Mouse (Mus musculus) MEL (cell line): Measurements from ENCODE around the gene Tjp3. TPM values are rescaled to one million over a fixed set of nuclear protein-coding genes. Genes with fewer than 3 reads are reported as not detected.

Experiments used
- DNase-seq: peaks from one replicate; pipeline ENCODE4 v3.0.0; 2011; ENCODE audit warnings: low read depth, low spot score
- H3K27ac ChIP-seq: 2 replicates; pipeline ENCODE4 v1.5.1; 2012; ENCODE audit warnings: low read depth, mild to moderate bottlenecking, control low read depth, low read length, moderate library complexity; ENCODE audit not compliant: control insufficient read depth
- H3K27me3 ChIP-seq, 2 experiments: fragments of 150-350 bp in 1 of 2; sonication (generic) in 1 of 2; 2 replicates each; pipeline ENCODE4 v1.6.1; 2012; ENCODE audit warnings: low read length in 2 of 2, mild to moderate bottlenecking in 2 of 2, improper control_type of control experiment in 1 of 2, moderate library complexity in 1 of 2; ENCODE audit not compliant: insufficient read depth in 2 of 2, control insufficient read depth in 1 of 2
- H3K36me3 ChIP-seq, 2 experiments: 2 replicates each; pipeline ENCODE4 v1.6.1; 2012 to 2014; ENCODE audit warnings: low read length in 2 of 2, improper control_type of control experiment in 1 of 2, inconsistent platforms in 1 of 2, mild to moderate bottlenecking in 1 of 2; ENCODE audit not compliant: insufficient read depth in 2 of 2, control insufficient read depth in 1 of 2
- H3K4me1 ChIP-seq, 2 experiments: fragments of 150-350 bp in 1 of 2; sonication (generic) in 1 of 2; 2 replicates each; pipeline ENCODE4 v1.6.1; 2012; ENCODE audit warnings: low read length in 2 of 2, improper control_type of control experiment in 1 of 2, mild to moderate bottlenecking in 1 of 2; ENCODE audit not compliant: insufficient read depth in 2 of 2, control insufficient read depth in 1 of 2
- H3K4me3 ChIP-seq, 2 experiments: fragments of 150-350 bp in 1 of 2; sonication (generic) in 1 of 2; 2 replicates each; pipeline ENCODE4 v1.5.1; 2012; ENCODE audit warnings: low read depth in 2 of 2, low read length in 2 of 2, mild to moderate bottlenecking in 2 of 2, moderate library complexity in 2 of 2, control low read depth in 1 of 2, improper control_type of control experiment in 1 of 2; ENCODE audit not compliant: control insufficient read depth in 1 of 2, insufficient read depth in 1 of 2
- H3K79me2 ChIP-seq: 2 replicates; pipeline ENCODE4 v1.6.1; 2012; ENCODE audit warnings: mild to moderate bottlenecking, low read length, moderate library complexity; ENCODE audit not compliant: control insufficient read depth, poor library complexity, insufficient read depth
- H3K9ac ChIP-seq: 2 replicates; pipeline ENCODE4 v1.6.1; 2012; ENCODE audit warnings: low read depth, mild to moderate bottlenecking, control low read depth, low read length, moderate library complexity; ENCODE audit not compliant: control insufficient read depth, poor library complexity, severe bottlenecking
- H3K9me3 ChIP-seq: fragments of 150-350 bp; sonication (generic); replicated peaks from 2 replicates; pipeline ENCODE4 v1.6.1; 2012; ENCODE audit warnings: mild to moderate bottlenecking, low read length, improper control_type of control experiment, moderate library complexity; ENCODE audit not compliant: insufficient read depth
- BHLHE40 ChIP-seq: IDR thresholded peaks from 2 replicates; pipeline ENCODE4 v1.6.1; 2012; ENCODE audit warnings: low read depth, mild to moderate bottlenecking, inconsistent platforms, low read length, improper control_type of control experiment, borderline replicate concordance
- ELF1 ChIP-seq: IDR thresholded peaks from 2 replicates; pipeline ENCODE4 v1.6.1; 2014; ENCODE audit warnings: low read depth, mild to moderate bottlenecking, inconsistent platforms, low read length, improper control_type of control experiment, moderate library complexity
- GABPA ChIP-seq: IDR thresholded peaks from 2 replicates; pipeline ENCODE4 v1.6.1; 2012; ENCODE audit warnings: low read depth, mild to moderate bottlenecking, inconsistent platforms, low read length, improper control_type of control experiment, moderate library complexity
- MAZ ChIP-seq: IDR thresholded peaks from 2 replicates; pipeline ENCODE4 v1.6.1; 2012; ENCODE audit warnings: low read depth, mild to moderate bottlenecking, inconsistent platforms, low read length, improper control_type of control experiment
- MYB ChIP-seq: IDR thresholded peaks from 2 replicates; pipeline ENCODE4 v1.6.1; 2011; ENCODE audit warnings: mild to moderate bottlenecking, low read depth, low read length, improper control_type of control experiment
- NRF1 ChIP-seq: IDR thresholded peaks from 2 replicates; pipeline ENCODE4 v1.6.1; 2014; ENCODE audit warnings: low read depth, mild to moderate bottlenecking, inconsistent platforms, low read length, improper control_type of control experiment, moderate library complexity; ENCODE audit not compliant: poor library complexity, insufficient read depth, severe bottlenecking
- POLR2AphosphoS2 ChIP-seq: IDR thresholded peaks from 2 replicates; pipeline ENCODE4 v1.6.1; 2011; ENCODE audit warnings: low read length, improper control_type of control experiment
- RCOR1 ChIP-seq: IDR thresholded peaks from 2 replicates; pipeline ENCODE4 v1.6.1; 2012; ENCODE audit warnings: low read depth, mild to moderate bottlenecking, inconsistent platforms, low read length, improper control_type of control experiment
- TAL1 ChIP-seq: IDR thresholded peaks from 2 replicates; pipeline ENCODE4 v1.6.1; 2012; ENCODE audit warnings: mild to moderate bottlenecking, inconsistent platforms, low read length, moderate library complexity, mixed read lengths
- UBTF ChIP-seq: IDR thresholded peaks from 2 replicates; pipeline ENCODE4 v1.6.1; 2012; ENCODE audit warnings: low read depth, mild to moderate bottlenecking, inconsistent platforms, low read length, improper control_type of control experiment, moderate library complexity, borderline replicate concordance; ENCODE audit not compliant: insufficient read depth
- USF2 ChIP-seq, 2 experiments: IDR thresholded peaks; 2 replicates each; pipeline ENCODE4 v1.6.1; 2011 to 2012; ENCODE audit warnings: improper control_type of control experiment in 2 of 2, low read length in 2 of 2, borderline replicate concordance in 1 of 2, inconsistent platforms in 1 of 2, low read depth in 1 of 2, mild to moderate bottlenecking in 1 of 2; ENCODE audit not compliant: insufficient read depth in 1 of 2
- polyA plus RNA-seq, 2 experiments: library from polyadenylated mRNA; stranded (reverse) in 1 of 2; unstranded in 1 of 2; fragments of >175 nt in 1 of 2; fragments of >200 nt in 1 of 2; gene quantifications; 2 replicates each; pipeline versions ENCODE4 v1.2.1 to v1.2.4; 2012; ENCODE audit warnings: low replicate concordance in 2 of 2, low read depth in 1 of 2; ENCODE audit not compliant: insufficient read length in 2 of 2, insufficient read depth in 1 of 2, missing spikeins in 1 of 2
- total RNA-seq: library from RNA; depleted of rRNA; stranded (reverse); fragments of 300-350 nt; gene quantifications from 2 replicates; pipeline ENCODE4 v1.2.3, GENCODE M21; 2012

Gene Tjp3
- total and polyA plus RNA-seq, 3 experiments: 2.9 to 4.9 TPM; not detected in 1

- Histone ChIP-seq H3K9ac (no peak overlapping the region), H3K27ac (no peak overlapping the region), H3K4me1 (peaks cover 0 to 4% of the 10 kb centered on the region in 2 experiments; a peak in 2 of 4 replicates), H3K9me3 (no peaks in the 10 kb centered on the region), H3K27me3 (no peaks in the 10 kb centered on the region), H3K4me3 (no peak overlapping the region), H3K79me2 (peaks cover 20% of the 10 kb centered on the region), H3K36me3 (peaks cover 2 to 4% of the 10 kb centered on the region in 2 experiments; a peak in 2 of 4 replicates)
- no peak for DNase-seq
- TF ChIP-seq POLR2AphosphoS2 (no peak), NRF1 (no peak), MAZ (no peak), ELF1 (no peak), BHLHE40 (no peak), GABPA (no peak), UBTF (no peak), MYB (no peak), TAL1 (no peak), USF2 (IDR thresholded peaks at IDR 0.05; ENCODE audit: borderline replicate concordance in 1 of 2, insufficient read depth in 1 of 2, low read depth in 1 of 2, low read length in 2 of 2) (no peak)
Observed at GRCm38 (mm10) chr10:81325176-81325575, 33.8 kb upstream of the Tjp3 start.

- Histone ChIP-seq H3K9ac (no peak overlapping the region), H3K9me3 (no peaks in the 10 kb centered on the region), H3K79me2 (peaks cover 20% of the 10 kb centered on the region), H3K27ac (no peak overlapping the region), H3K4me1 (peaks cover 0 to 7% of the 10 kb centered on the region in 2 experiments; a peak in 3 of 4 replicates), H3K4me3 (no peak overlapping the region), H3K27me3 (no peaks in the 10 kb centered on the region), H3K36me3 (peaks cover 2 to 4% of the 10 kb centered on the region in 2 experiments; a peak in 2 of 4 replicates)
- TF ChIP-seq RCOR1: no peak
- TF ChIP-seq POLR2AphosphoS2: no peak
- TF ChIP-seq USF2 (IDR thresholded peaks at IDR 0.05; ENCODE audit: borderline replicate concordance in 1 of 2, insufficient read depth in 1 of 2, low read depth in 1 of 2, low read length in 2 of 2): no peak
- DNase-seq: no peak
Observed at GRCm38 (mm10) chr10:81323791-81324530, 32.6 kb upstream of the Tjp3 start.
